Mouse (Mus musculus): ENCODE measurements at regions not wholly inside any gene's neighbourhood (a gene's known extent, or its start where the extent isn't known, plus 50 kb on each side); places are given as distances from the start of the nearest gene placed in this dataset.

DNA sequence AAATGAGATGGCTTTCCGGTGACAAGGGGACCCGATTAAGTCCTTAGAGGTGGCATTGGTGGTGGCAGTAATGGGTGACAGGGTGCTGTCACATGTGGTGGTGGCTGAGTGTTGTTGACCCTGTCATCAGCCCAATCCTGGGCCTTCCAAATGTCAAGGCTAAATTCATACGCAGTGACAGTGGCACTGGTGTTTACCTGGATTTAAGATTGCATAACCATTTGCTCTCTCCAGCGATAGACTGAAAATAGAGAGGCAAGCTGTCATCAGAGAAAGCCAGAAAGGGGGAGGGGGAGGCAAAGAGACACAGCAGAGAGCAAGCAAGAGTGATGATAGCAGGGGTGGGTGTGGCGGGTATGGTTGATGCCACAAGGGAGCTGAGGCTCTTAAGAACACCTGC is 215.1 kb downstream of the Suds3 start:
- DNase-seq (ENCODE audit: low spot score in 2 of 2), result no peak

DNA sequence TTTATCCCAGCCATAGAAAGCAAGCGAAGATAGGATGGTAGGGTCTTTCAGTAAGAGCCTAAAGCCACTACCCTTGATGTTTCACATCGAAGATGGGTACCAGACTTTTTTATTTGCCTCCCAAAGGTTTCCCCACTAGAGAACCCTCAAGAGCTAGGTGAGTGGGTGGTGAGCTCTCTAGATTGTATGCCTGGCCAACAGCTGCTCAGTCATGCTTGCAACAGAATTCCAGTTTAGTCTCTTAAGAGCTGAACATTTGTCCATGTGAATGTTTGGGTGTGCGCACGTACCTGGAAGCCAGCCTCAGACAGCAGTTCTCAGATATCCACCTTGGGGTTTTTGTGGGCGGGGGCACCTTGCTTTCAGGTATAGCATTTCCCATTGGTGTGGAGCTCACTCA is 218.5 kb downstream of the Suds3 start:
- DNase-seq (ENCODE audit: low spot score in 2 of 2), result no peak

DNA sequence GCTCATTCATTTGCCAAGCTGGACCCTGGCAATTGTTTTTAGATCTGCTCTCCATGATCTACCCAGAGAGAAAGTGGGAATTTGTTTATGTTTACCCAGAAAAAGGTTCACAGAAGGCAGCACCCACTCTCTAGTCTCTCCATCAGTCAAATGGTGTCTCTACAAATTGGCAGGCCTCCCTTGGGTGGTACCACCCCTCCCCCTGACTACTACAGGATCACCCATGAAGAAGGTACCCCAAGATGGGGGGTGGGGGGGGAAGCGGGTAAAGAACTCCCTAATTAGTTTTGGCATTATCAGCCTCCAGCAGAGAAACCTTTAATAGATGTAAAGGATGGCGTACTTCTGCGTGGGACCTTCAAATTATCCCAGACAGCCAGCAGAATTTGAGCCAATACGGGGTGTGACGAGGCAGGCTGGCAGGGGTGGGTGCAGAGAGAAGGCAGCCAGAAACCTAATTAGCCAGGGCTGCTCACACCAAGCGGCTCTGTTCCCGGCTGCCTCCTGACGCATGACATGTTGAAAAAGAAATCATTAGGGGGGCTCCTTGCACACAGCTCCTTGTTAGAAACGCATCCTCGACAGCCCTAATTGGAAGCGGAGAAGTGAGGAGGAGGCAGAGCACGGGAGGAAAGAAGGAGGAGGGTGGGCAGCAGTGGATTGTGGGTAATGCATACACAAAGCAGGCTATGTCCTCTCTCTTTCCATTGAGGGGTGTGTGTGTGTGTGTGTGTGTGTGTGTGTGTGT is 220.7 kb downstream of the Suds3 start:
- DNase-seq (ENCODE audit: low spot score in 2 of 2), result peak; percentile 78 to 81

DNA sequence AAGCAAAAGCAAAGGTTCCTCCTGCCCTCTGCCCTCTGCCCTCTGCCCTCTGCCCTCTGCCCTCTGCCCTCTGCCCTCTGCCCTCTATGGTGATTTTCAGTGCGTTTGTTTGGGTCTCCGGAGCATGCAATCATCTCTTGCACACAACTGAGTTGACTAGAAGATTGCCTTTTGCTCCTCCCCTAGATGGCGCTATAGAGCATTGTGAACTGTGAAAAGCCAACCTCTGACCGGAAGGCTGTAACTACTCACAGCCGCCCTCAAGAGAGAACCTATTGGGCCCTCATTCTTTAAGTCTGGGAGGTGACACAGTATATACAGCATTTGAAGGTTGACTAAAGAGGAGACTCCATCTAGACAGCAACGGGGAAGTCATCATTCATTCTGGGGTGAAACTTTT is 221.3 kb downstream of the Suds3 start:
- DNase-seq (ENCODE audit: low spot score in 2 of 2), result no peak

DNA sequence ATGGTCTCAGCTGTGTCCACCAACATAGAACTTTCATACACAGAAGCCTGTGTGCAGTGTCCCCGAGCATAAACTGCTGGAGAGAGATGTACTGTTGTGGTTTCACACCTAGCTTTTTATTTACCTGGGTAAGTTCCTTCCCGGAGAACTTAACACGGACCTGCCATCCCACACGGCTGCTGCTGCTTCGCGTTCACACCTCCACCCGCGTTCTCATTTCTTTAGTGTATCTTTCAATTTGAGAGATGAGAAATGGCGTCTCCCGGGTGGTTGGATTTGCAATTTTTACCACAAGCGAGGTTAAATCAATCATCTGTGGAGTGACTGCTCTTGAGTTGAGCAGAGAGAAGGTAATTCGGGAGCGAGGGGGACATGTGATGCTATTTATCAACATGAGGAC is 223.0 kb downstream of the Suds3 start:
- peak; percentile 46 to 54 for DNase-seq (ENCODE audit: low spot score in 2 of 2)

DNA sequence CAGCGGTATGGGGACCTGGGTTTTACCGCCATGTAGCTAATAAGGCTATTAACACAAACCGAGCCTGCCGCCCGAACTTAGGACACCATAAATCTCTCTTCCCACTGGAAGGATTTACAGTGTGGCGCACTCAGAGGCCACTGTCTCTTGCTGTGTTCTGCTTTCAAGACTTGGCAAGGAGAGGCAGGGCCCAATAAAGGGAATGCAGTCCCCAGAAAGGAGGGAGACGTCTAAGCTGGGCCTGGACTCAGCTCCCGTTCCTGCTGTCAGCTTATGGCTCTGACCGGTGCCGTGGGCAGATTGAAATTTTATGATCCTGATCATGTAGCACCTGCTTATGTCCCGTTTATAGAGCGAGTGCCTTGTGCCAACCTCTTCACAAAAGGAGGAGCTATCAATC is 226.7 kb downstream of the Suds3 start:
- DNase-seq (ENCODE audit: low spot score in 2 of 2), result no peak

DNA sequence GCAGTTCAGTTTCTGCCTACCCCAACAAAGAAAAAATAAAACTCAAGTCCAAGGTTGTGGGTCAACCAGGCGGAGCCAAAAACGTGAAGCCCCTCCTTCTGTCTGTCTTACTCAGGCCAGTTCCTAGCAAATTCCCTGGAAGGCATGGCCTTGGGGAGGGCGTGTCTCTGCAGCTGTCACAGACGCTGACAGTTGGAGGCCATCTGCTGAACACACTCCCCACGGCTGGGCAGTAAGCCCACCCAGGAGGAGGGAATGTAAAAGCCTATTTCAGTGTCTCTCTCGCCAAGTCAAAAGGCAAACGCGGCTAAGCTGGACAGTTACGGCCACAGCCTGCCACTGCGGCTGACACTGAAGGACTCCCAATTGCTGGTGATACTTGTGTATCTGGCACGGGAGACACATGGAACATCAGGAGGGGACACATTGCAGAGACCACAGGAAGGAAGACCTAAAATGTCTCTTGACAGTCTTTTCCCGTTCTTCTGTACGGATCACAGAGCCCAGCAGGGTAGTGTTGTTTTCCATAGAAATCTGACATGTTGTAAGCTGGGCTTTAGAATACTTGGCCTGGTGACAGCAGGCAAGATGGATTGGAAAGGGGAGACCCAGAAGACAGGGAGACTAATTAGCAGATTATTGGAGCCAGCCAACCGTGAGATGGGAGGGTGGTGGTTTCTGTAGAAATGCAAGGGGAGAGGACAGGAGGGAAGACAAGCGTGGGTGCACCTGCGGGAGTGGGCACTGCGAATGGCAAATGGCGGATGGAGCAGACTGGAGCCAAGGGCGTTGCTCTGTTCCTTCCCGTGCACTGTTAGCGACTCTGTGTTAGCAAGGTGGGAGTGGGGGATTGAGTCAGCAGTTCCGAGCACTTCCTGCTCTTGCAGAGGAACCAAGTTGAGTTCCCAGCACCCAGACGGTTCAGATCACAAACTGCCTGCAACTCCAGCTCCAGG is 229.5 kb downstream of the Suds3 start:
- DNase-seq (ENCODE audit: low spot score in 2 of 2), result no peak

DNA sequence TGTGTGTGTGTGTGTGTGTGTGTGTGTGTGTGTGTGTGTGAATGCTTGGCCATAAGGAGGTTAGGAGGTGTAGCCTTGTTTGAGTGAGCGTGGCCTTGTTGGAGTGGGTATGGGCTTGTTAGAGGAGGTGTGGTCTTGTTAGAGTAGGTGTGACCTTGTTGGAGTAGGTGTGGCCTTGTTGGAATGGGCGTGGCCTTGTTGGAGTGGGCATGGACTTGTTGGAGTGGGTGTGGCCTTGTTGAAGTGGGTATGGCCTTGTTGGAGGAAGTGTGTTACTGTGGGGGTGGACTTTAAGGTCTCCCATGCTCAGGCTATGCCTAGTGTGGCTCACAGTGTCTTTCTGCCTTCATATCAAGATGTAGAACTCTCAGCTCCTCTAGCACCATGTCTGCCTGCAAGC is 236.2 kb downstream of the Suds3 start:
- no peak for DNase-seq (ENCODE audit: low spot score in 2 of 2)

DNA sequence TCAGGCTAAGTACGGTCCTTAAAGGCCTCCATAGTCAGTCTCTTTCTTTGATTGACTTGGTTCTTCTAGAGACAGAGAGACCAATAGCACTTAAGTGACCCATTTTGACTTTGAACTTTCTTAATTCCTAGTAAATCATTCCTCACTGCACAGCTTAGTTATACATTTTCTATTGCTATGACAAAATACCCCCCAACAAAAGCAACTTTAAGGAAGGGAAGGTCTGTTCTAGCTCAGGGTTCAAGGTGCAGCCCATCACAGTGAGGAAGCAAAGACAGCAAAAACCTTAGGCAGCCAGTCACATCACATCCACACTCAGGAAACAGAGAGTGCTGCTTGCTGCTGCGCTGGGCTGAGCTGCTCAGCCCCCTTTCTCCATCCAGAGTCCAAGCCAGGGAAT is 241.0 kb downstream of the Suds3 start:
- no peak for DNase-seq (ENCODE audit: low spot score in 2 of 2)

DNA sequence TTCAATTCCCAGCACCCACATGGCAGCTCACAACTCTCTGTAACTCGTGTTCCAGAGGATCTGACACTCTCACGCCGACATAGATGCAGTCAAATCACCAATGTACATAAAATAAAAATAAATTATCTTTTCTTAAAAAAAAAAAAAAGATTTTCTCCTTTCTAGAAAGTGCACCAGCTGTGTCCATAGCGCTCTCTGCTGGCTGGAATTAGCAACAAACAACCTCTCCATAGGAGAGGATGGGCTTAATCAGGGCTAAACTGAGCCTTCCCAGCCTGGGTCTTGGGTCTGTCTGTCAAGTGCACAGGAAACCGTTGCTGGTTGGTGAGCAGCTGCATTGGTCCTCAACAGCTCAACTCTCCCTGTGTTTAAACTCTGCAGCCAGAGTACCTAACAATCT is 247.8 kb downstream of the Suds3 start:
- peak in 1 of 2 experiments; percentile 30 for DNase-seq (ENCODE audit: low spot score in 2 of 2)

DNA sequence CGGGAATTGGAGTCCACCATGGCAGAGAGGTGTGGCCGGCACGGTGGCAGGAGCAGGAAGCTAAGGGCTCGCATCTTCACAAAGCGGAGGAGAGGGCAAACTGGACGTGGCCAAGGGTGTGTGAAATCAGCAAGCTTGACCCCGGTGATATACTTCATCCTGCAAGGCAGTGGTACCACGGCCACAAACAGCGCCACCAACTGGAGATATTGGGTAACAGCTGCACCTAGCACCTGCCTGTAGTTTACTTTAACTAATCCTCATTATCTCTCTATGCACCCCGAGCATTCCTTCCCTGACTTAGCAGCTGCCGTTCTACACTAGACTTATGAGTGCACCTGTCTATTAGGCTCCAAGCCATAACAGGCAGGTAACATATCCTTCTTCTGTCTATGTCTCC is 251.6 kb downstream of the Suds3 start:
- DNase-seq (ENCODE audit: low spot score in 2 of 2), result no peak

DNA sequence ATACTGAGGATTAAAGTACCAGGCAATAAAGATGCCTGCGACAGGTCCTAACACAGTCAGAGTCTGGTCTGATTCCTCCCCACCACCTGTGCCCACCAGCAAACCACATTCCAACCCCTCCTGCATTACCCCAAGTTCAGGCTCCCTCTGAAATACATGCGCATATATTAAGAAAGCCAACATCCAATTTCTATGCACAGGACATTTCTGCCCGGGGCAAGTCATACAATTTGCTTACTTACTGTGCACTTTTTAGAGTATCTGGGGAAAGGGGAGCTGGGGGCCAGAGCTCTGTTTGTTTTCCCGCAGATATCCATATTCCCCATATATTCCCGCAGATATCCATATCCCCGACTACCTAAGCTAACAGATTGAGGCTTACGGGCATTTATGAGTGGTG is 261.1 kb upstream of the Srrm4 start:
- no peak for DNase-seq (ENCODE audit: low spot score in 2 of 2)

DNA sequence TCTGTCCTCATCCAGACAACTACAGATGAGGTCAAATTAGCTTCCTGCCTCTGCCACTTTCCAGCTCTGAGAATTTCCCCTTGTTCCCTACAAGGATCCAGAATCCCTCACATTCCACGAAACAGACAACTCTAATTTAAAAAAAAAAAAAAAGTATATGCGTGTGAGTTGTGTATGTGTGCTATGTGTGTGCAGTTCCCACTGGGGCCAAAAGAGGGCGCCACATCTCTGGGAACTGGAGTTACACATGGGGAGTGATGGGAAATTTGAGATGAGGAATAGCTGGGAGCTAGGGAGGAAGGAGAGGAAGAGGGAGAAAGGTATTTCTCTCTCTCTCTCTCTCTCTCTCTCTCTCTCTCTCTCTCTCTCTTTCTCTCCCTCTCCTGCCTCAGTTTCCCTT is 240.3 kb upstream of the Srrm4 start:
- DNase-seq (ENCODE audit: low spot score in 2 of 2), result no peak

DNA sequence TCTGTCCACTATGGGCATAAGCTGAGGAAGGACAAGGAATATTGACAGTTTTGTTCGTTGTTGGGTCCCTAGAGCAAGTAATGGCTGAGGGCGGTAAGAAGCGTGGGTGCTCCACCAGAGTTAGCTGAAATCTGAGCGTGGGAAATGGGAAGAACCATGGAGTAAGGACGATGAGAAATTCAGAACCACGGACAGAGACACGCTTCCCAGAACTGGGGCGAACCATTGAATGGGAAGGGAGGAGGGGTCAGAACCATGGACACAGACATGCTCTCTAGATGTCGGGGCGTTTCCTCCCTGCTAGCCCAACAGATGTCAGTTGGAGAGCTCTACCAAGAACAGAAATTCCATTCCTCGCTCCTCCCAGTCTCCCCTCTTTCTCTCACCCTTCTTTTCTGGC is 238.2 kb upstream of the Srrm4 start:
- peak in 1 of 2 experiments; percentile 7 for DNase-seq (ENCODE audit: low spot score in 2 of 2)

DNA sequence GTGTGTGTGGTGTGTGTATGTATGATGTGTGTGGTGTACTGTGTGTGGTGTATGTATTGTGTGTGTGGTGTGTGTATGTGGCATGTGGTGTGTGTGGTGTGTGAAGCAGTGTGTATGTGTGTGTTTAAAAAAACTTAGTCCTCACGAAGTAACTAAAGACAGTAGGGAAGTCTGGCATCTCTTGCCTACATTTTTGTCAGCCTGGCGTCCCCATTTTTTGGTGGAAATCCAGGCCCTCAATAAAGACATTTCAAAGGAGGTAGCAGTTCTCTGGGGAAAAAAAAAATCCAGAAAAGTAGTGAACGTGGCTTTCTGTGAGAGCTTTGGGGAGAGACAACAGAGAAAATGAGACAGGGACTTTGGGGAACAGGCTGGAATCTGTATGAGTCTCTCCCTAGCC is 231.6 kb upstream of the Srrm4 start:
- no peak for DNase-seq (ENCODE audit: low spot score in 2 of 2)

DNA sequence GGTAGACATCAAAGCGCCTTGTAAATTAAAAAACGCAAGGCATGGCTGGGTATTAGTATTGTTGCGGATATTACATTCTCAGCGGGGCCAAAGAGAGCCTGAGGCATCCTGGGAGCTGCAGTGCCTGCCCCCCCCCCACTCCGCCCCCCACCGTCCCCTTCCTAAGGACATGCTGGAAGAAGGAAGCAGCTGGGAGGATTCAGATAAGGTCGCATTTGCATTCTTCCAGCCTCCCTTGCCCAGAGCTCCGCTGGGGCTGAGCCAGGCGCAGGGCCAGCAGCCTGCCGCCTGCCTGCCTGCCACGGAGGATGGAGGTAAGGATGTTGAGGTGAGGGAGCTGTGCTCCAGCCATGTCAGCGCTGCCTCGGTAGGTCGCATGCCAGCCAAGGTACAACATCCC is 230.5 kb upstream of the Srrm4 start:
- DNase-seq (ENCODE audit: low spot score in 2 of 2), result peak in 1 of 2 experiments; percentile 6

DNA sequence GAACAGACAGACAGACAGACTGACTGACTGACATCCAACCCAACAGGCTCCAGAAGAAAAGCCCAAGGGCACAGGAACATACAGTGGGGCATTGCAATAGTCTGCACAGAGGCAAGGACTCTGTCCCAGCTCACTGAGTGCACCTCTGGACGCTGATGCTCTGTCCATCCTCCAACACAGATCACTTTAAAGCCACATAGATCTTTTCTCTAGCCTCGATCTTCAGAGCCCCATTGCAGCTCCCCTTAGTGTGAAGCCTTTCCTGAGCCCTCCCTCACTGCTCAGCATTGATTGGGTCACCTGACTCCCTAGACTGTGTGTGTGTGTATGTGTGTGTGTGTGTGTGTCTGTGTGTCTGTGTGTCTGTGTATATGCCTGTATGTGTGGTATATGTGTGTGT is 218.2 kb upstream of the Srrm4 start:
- DNase-seq (ENCODE audit: low spot score in 2 of 2), result no peak

DNA sequence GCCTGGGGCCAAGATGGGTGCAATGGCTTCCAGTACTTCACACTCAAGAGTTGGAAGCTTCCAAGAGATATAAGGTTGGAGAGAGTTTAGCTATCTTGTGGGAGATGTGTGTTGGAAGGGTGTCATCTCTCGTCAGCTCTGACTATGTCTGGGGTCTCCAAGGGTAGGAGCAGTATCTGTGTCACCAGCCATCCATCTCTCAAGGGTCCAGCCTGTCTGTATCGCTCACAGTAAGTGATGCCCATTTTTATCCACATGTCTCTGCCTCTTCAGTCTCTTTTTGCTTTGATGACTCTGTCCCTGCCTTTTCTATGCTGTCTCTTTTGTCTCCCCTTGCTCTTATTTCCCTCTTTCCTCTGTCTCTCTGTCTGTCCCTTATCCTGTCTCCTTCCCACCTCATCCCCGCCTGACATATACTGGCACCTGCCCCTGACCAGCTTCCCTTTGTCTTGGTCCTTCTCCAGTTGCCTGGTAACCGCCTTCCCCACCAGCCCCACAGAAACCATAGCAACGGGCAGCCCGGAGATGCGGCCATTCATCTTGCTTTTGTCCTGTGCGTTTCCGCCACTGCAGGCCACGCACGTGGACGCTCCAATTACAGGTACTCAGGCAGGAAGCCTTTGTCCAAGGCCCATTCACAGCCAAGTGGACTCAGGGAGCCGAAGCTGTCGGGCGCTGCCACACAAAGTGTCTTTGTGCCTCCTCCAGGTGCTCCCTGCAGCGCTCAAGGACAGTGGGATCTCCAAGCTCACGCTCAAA is 217.6 kb upstream of the Srrm4 start:
- DNase-seq (ENCODE audit: low spot score in 2 of 2), result peak; percentile 55 to 56

DNA sequence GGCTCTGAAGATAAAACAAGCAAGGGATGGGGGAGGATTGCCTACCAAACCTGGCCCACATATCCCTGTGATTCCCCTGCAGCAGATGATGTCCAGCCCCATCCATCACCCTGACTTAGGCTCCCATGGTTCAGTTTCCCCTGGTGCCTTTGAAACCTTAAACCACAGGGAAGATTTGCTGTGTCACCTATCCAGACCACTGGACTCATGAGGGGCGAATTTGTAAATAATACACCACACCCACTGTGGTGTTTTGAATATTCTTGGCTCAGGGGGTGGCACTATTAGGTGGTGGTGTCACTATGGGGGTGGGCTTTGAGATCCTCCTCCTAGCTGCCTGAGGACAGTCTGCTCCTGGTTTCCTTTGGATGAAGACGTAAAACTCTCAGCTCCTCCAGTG is 205.8 kb upstream of the Srrm4 start:
- DNase-seq (ENCODE audit: low spot score in 2 of 2), result no peak

DNA sequence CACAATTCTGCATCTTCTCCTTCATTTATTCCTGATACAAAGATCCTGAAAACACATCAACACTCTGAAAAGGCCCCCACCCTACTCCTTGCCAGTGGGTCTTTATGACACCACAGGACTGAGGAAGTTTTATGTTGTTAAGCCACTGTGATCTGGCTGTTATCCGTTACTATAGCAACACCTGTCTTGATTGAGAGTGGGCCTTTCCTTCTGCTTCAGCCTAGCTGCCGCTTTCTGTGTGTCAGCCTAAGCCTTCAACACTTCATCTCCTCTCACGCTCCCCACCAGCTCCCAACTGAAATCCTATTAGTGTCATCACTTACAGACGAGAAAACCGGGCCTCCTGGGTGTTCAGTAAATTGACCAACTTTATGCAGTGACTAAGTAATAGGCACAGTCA is 203.6 kb upstream of the Srrm4 start:
- peak; percentile 18 to 22 for DNase-seq (ENCODE audit: low spot score in 2 of 2)

DNA sequence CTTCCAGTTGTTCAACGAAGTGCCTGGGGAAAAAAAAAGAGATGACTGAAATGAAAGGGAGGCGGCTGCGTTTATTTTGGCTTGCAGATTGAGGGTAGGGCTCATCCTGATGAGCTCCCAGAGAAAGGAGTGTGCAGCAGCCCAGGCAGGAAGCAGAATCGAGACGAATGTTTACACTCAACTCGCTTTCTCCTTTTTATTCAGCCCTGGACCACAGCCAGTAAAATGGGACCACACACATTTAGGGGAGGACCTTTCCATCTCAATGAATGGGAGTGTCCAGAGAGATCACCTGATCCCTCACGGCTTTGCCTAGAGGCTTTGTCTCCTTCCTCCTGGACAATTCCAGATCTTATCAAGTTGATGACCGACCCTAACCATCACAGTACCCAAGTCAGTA is 198.8 kb upstream of the Srrm4 start:
- no peak for DNase-seq (ENCODE audit: low spot score in 2 of 2)

DNA sequence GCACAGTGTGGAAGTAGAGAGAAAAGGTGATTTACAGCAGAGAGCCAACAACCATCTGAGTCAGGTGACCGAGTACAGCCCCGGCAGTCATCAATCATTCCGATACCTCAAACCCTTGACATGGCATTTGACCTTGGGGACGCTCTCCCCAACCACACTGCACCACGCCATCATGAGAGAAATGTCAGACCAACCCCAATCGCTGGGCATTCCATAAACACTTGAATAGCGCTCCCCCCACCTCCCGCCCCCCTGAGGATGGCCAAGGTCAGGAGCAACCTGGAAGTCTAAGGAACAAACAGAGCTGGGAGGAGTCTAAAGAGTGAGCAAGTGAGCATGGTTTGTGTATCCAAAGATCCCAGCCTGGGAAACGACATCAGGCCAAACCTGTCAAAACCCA is 198.2 kb upstream of the Srrm4 start:
- DNase-seq (ENCODE audit: low spot score in 2 of 2), result no peak

Data from right cerebral cortex, adult 2 months (tissue).